Mouse (Mus musculus) mesoderm, embryonic 11.5 days (tissue): ENCODE measurements around the gene Ccdc30.
"Not testable (repeated sequence)": the region's sequence is repeated elsewhere in the genome, so short reads cannot be mapped to it uniquely, and the experiment has no call there.

Source experiments
- DNase-seq: peaks from one replicate; pipeline ENCODE4 v3.0.0-alpha.2; 2012; ENCODE audit warnings: low read depth, low spot score

Gene Ccdc30

DNA sequence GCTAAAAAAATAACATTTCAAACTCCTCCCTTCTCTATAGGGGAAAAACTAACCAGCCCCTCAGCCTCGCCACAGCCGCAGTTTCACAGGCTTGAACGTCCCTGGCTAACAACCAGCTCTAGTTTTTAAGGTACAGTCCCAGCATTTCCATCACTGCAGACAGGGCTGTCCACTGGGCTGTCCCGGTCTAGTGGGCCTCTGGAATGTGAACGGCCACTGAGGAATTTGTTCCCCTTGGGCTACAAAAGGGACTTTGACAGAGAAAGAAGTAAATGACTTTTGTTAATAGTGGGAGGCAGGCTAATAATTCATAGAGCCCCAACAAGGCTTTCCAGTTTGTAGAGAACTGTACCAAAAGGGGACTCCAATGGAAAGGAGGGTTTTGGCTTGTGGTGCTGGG is 109.9 kb downstream of the Ccdc30 start:
- no peak for DNase-seq

DNA sequence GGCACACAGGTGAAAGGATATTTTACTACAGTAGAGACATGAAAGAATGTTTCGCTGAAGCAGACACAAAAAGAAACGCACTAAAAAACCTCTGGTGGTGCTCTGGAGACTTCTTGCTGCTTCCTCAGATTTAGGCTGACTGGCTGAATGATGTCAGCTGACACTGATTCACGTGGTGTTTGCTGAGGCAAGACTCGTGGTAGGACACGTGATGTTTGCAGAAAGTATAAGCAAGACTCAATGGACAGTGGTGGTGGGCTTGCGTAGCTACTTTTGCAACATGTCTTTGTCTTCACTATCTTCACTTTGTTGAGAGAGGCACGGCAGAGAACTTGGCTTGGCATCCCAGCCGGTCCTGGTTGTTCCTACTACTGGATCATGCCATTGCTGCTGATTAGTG is 112.0 kb downstream of the Ccdc30 start:
- DNase-seq, result no peak

DNA sequence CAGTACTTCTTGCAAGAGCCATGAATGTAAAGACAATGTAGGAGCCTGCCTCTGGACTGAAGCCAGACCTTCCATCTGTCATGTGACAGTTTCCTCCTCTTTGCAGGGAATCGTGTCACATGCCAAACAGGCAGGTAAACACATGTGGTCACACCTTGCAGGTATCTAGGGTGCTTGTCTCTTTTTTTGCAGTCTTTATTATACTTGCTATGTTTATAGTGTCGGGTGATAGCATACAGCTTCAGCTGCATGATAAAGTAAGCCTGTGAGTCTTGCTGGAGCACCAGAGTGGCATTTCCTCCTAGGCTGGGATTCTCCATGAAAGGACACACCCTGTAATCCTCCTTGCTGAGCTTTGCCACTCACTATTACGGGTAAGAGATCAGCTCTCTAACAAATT is 113.5 kb downstream of the Ccdc30 start:
- DNase-seq, result no peak

DNA sequence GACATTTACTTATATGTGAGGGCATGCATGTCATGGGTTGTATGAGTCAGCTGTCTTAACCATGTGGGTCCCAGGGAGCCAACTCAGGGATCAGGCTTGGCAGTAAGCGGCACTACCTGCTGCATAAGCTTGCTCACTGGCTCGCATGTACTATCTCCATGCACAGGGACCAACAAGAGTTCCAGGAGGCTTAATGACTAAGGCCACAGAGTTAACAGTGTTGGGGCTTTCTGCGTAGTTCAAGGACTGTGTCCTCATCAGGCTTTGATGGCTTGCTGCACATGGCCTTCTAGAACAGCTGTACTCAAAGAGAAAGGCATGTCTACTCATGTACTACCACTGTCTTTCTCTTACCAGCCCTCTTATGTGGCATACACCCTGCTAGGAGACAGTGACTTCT is 114.6 kb downstream of the Ccdc30 start:
- DNase-seq, result no peak

DNA sequence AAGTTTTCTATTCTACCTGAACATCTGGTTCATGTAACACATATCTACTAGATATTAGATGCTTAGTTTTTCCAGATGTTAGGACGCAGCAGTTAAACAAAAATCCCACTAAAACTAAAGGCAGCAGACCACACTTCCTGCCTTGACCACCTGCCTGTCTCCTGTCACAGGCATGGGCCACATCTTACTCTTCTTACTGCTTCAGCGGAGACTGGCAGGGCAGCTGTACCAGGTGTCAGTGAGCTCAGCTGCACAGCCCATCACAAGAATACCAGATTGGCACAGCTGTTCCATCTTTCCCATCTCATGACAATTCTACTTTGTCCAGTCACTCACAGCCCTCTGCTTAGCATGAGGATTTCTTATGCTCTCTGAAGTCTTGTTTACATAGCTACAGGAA is 118.0 kb downstream of the Ccdc30 start:
- DNase-seq, result no peak

DNA sequence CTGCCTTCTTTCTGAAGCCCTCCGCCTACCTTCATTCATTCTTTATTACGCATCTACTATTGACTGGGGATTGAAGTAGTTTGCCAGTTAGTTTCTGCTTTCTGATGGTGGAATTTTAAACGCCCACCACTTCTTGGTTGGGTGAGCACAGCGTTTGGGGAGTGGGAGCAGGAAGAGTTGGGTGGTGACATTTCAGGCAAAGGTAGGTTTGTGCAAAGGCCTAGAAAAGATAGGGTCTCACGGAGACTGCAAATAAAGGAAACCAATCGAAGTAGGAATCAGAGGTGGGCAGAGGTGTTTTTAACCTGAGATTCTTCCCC is 120.2 kb downstream of the Ccdc30 start:
- DNase-seq, result no peak

DNA sequence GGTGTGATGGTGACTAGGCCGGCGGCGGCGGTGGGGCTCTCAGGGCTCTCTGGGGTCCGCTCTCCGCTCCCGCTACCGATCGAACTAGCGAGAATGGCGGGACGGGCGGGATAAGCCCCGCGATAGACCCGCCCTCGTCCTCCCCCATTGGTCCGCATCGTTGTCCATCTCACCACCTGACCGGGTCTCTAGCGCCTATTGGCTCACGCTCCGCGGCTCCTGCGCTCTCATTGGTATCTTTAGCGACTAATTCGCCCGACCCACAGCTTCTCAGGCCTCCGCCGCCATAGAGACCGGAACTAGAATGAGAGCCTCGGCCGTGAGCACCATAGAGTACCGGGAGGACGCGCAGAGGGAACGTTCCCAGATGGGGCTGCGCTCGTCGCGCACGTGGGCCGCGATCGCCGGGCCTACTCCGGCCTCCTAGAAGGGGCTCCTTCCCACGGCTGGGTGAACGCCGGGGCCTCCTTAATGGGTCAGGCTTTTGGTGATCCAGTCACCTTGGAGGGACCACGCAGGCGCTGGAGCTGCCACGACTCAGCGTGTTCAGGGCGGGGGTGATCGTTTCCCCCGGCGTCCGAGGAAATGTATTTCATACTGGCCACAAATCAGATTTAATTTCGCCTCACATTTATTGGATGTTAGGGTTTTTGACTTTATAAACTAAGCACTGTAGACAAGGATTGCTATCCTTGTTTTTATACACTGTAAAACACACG is 120.7 kb downstream of the Ccdc30 start, which contains the start of gene Ybx1:
Gene Ybx1, minus strand, starts transcription at position 190 of the 719 bp plus-strand sequence.
- peak; percentile 98 for DNase-seq

DNA sequence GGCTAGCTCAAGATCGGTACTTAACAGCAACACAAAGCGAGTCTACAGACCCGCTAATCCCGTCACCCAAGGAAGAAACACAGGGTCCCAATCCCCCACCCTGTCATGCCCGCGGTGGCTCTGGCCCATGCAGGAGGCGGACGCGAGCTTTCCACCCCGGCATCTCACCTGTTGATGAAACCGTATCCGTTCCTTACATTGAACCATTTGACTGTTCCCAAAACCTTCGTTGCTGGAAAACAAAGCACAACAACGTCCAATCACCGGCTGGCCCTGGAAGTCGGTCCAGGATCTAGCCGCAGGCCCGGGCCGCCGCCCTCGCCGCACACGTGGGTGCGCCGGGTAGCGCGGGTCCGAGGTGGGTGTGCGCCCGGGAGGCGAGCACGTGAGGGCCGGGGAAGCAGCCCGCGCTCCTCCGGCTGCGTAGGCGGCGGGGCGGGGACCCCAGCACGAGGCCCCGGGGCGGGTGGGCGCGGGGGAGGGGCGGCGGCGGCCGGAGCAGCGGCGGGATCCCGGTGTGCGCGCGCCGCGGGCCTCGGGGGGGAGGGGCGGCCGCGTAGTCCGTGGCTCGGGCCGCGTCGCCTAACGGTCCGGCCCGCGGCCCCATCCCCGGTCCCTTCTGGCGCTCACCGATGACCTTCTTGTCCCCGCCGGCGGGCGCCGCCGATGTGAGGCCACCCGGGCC is 121.6 kb downstream of the Ccdc30 start:
- DNase-seq, result peak; percentile 28

DNA sequence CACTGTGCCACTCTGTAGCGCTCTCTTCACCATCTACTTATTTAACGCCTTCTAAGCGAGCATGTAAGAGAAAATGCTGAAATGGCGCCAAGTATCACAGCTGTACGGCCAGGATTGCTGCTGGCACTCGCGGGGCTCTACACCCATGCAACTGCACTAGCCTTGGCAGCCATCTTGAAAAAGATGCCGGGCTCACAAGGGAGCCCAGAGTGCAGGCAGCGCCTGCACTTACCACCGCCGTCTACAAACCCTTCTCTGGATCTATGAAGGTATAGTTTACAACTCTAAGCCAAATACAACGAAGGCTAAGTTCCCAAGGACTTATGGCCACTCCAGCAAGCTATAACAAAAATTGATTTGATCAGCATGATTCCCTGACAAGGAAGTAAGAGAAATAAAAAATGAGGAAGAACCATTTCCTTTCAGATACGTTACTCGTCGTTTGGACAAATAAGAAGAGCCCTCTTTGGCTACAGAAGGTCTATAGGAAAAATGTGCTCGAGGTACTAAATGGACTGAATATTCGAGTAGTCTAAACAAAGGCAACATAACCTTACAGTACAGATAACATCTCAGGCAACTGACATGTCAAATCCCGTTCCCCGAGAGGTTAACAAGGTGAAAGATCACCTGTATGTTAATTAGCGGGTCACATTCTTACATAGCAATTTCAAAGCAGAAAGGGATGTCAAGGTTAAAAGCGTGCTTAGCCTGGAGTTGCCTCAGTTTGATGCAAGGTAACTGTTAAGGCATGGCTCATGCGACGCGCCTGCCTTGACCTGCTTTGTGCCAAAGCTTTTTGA is 122.3 kb downstream of the Ccdc30 start:
- DNase-seq, result peak; percentile 63

DNA sequence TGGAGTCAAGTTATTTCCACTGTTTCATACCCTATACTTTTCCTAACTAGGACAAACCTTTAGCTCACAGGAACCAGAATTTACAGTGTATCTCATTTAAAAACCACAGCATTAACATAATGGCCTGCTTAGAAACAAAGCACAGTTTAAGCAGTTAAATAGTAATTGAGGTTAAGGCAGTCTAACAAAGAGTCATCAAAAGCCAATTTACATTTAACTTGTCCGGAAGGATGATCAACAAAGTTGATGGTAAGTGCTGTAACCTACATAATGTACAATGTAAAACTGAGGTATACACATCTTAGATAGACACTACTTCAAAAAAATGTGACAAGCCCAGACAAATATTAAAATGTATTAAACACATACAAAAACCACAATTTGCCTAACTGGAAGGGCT is 123.4 kb downstream of the Ccdc30 start:
- no peak for DNase-seq

DNA sequence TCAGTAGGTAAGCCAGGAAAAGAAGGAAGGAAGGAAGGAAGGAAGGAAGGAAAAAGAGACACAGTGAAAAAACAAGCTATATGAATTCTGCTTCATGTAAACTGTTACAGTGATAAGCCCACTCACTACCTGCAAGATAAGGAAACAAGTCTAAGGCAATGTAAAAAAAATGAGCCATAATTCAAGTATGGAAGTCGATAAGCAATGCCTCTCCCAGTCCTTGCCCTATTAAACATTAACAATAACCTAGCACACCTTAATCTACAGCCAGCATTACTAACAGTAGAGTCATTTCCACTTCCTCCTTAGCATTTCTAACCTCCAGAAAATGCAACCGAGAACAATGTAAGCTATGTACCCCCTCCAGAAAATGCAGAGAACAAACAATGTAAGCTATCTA is 130.0 kb downstream of the Ccdc30 start:
- no peak for DNase-seq

DNA sequence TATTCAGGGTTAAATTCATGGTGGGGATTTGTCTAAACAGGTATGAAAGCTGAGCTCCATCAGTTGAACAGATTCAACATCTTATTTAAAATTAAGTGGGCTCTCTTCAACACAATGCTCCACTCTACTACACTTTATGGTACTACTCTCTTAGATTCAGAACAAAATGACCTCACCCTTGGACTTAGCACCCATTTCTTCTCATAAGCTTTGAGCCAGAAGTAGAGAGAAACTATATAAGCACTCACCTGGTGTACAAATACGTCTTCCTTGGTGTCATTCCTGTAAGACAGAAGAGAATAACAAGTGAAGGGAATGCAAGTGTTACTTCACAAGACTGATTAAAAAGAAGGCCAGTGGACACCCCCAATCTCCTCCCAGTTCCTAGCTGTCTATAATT is 130.5 kb downstream of the Ccdc30 start:
- no peak for DNase-seq

DNA sequence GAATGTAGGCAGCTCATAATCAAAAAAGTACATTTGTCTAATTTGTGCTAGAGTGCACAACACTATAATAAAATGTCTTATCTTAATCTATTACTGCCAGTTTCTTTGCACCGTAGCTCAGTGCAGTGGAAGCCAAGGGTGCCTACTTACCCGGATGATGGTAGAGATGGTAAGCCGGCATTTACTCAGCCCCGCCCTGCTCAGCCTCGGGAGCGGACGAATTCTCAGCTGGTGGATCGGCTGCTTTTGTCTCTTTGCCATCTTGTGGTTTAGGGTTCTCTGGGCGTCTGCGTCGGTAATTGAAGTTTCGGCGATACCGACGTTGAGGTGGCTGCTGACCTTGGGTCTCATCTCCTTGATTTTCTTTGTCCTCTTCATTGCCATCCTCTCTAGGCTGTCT is 136.5 kb downstream of the Ccdc30 start:
- DNase-seq, result not testable (repeated sequence)

DNA sequence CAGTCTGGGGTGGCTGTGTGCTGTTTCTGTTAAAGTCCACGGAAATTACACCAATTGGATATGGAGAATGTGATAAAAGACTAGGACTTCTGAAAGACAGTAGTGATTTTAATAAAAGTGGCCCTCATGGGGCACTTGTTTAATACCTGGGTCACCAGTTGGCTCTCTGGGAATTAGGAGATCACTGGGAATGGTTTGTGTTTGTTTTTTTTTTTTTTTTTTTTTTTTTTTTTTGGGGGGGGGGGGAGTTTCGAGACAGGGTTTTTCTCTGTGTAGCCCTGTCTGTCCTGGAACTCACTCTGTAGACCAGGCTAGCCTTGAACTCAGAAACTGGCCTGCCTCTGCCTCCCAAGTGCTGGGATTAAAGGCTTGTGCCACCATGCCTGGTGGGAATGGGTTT is 139.6 kb downstream of the Ccdc30 start:
- DNase-seq, result no peak

DNA sequence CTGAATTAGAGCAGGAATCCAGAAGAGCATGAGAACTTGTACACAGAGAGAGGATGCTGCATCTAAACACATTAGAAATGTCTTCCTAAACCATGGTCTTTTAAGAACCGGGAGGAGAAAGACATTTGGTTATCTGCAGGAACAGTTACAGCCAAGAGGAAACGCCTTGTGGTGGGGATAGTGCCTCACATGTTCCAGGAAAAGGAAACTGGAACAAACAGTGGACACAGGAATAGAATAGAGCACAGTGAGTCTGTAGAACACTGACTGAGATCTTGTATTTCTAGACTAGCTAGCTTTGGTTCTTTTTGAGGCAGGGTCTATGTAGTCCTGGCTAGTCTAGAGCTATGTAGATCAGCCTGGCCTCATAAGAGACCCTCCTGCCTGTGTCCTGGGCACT is 140.1 kb downstream of the Ccdc30 start:
- DNase-seq, result no peak

DNA sequence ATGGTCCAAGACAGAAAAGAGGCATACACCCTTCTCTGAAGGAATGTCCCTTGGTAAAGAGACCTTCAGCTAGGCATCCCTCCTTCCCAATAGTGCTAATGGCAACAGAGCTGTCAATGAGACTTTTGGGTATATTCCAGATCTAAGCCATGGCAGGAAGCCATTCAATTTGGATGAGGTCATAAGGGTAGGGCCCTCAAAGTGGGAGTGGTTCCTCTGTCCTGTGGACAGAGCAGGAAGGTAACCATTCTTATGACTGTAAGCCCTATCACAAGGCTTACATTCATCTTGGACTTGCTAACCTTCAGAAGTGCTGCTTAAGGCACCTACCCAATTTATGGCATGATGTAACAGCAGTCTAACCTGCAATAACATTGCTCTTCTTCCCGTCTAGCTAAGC is 140.7 kb downstream of the Ccdc30 start:
- no peak for DNase-seq
